Mouse (Mus musculus) liver, adult 10 weeks (tissue): Measurements from ENCODE around the gene Hspa13. TPM values are rescaled to one million over a fixed set of nuclear protein-coding genes. Genes with fewer than 3 reads are reported as not detected.

ENCODE experiments used
- polyA plus RNA-seq: library from polyadenylated mRNA; stranded (reverse); fragments of 350-450 nt; fragmentation: Illumina TruSeq; extraction: RNeasy Lipid Tissue Mini Kit (QIAGEN cat#74804); gene quantifications from one replicate; pipeline ENCODE4 v1.2.3, GENCODE M21; 2014; ENCODE audit warnings: low read depth, low replicate concordance

The Hspa13 gene
- polyA plus RNA-seq, result 53.6 TPM

DNA sequence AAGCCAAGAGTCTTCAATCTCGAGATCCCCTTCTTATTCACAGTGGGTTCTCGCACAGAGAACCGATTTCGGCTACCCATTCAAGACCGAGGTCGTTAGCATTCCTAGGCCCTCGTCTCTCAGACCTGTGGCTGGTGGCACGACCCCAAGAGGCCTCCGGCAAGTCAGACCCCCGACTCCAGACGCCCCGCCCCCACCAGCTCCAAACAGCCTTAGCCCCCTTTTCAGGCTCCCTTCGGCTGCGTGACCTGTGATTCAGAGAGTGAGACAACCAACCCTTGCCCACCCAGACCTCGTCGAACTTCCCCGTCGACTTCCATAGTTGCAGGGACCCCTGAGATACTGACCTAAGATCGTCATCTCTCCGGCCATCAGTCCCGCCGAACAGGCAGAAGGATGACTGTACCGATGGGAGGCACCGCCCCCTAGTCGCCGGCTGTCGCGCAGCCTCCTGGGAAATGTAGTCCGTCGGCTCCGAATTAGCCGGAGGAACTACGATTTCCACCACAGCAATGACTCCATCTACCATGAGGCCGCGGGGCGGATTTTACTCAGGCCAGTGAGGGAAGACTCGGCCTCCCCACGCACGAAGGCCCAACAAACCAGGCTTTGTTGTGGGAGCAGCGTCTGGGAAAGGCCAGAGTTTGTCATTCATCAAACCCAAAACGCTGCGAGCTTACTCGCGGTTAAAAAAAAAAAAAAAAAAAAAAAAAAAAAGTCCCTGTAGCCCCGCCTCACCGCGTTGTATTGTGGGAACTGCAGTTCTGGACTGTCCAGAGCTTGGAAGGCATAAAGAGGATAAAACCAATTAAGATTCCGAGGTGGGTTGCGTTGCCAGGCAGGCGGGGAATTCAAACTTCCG is at the start of gene Hspa13:
TSS of gene Hspa13 (minus strand) at position 717 of the 862 bp plus-strand sequence.

Other genes starting within 250 kb of the Hspa13 start
- not detected for gene Lipi, start 181.0 kb downstream of the Hspa13 start, polyA plus RNA-seq
- gene Rbm11, start 174.3 kb downstream of the Hspa13 start, polyA plus RNA-seq, result not detected